ENCODE assay signal across 9 mouse cellular contexts in genomic region chr12:52381161-52381967, GRCm38 (mm10).
DNase-seq lines count a peak whose midpoint lies in the region; ATAC-seq and TF ChIP-seq lines count a peak whose summit lies in the region.
"Had no signal": no experiment of that assay in that cellular context is flagged by ENCODE, and none has a peak within 500 bp of the region (broad histone marks: within the 10 kb centered on the region; RNA-seq: fewer than 3 reads in every experiment).

No protein-coding gene starts in this region.

- DNase-seq in liver, adult 2 months (ENCODE audit: extremely low read depth, low read depth, low spot score), result peak; percentile 54
- DNase-seq in limb, embryonic 10.5 days (ENCODE audit: low spot score), result peak; percentile 72
- DNase-seq in thymus, postnatal 4 days, result no peak
- DNase-seq in spleen, postnatal 14 days (ENCODE audit: low spot score in 2 of 2), result no peak

- 0 out of 2 replicates have a peak, but pooled peaks cover 2% of the 10 kb centered on the region for H3K4me1 ChIP-seq in liver, adult 2 months (ENCODE audit: control insufficient read depth, insufficient read depth, low read length)
- peaks cover 11% of the 10 kb centered on the region for H3K4me1 ChIP-seq in liver, embryonic 12.5 days
- H3K4me1 ChIP-seq in embryonic facial prominence, embryonic 13.5 days, result peaks cover 33% of the 10 kb centered on the region
- peaks cover 53% of the 10 kb centered on the region for H3K4me1 ChIP-seq in limb, embryonic 10.5 days
- H3K4me1 ChIP-seq in stomach, embryonic 14.5 days (ENCODE audit: control insufficient read depth, insufficient read depth, low read length), result peaks cover 20% of the 10 kb centered on the region

- 81% methylated on average over 18 of the region's 18 CpGs for WGBS in liver, adult 2 months
- 66% methylated on average over 18 of the region's 18 CpGs for WGBS in liver, embryonic 12.5 days (ENCODE audit: insufficient replicate concordance)
- 27% methylated on average over 18 of the region's 18 CpGs for WGBS in embryonic facial prominence, embryonic 13.5 days
- WGBS in limb, embryonic 10.5 days, result 28% methylated on average over 18 of the region's 18 CpGs
- 21% methylated on average over 18 of the region's 18 CpGs for WGBS in stomach, embryonic 14.5 days

- TF ChIP-seq CTCF in liver, adult 2 months (IDR thresholded peaks at IDR 0.05; ENCODE audit: low read depth, low read length), result no peak

- H3K36me3 ChIP-seq in liver, adult 2 months (ENCODE audit: control insufficient read depth, insufficient read depth, low read length), result no peaks in the 10 kb centered on the region
- H3K36me3 ChIP-seq in liver, embryonic 12.5 days, result no peaks in the 10 kb centered on the region
- H3K36me3 ChIP-seq in embryonic facial prominence, embryonic 13.5 days, result no peaks in the 10 kb centered on the region
- H3K36me3 ChIP-seq in limb, embryonic 10.5 days, result no peaks in the 10 kb centered on the region
- H3K36me3 ChIP-seq in stomach, embryonic 14.5 days (ENCODE audit: control insufficient read depth, insufficient read depth, low read length), result no peaks in the 10 kb centered on the region

- no peaks in the 10 kb centered on the region for H3K79me2 ChIP-seq in liver, adult 2 months (ENCODE audit: control insufficient read depth, insufficient read depth, low read length)

- no peak overlapping the region for H3K27ac ChIP-seq in liver, adult 2 months (replicated peaks; ENCODE audit: insufficient read depth, low read depth, low read length)
- no peak overlapping the region for H3K27ac ChIP-seq in liver, embryonic 12.5 days
- H3K27ac ChIP-seq in embryonic facial prominence, embryonic 13.5 days, result peak overlapping the region; percentile 88
- peak overlapping the region; percentile 83 for H3K27ac ChIP-seq in limb, embryonic 10.5 days
- peak overlapping the region; percentile 66; the same call in 1 of the 2 replicates for H3K27ac ChIP-seq in stomach, embryonic 14.5 days (ENCODE audit: low read length)

- no peaks in the 10 kb centered on the region for H3K9me3 ChIP-seq in liver, embryonic 12.5 days (replicated peaks)
- no peaks in the 10 kb centered on the region for H3K9me3 ChIP-seq in embryonic facial prominence, embryonic 13.5 days
- H3K9me3 ChIP-seq in limb, embryonic 10.5 days (replicated peaks), result no peaks in the 10 kb centered on the region
- H3K9me3 ChIP-seq in stomach, embryonic 14.5 days (ENCODE audit: control insufficient read depth, low read depth, low read length), result no peaks in the 10 kb centered on the region

- no peaks in the 10 kb centered on the region for H3K27me3 ChIP-seq in liver, adult 2 months (ENCODE audit: control insufficient read depth, insufficient read depth, low read length)
- no peaks in the 10 kb centered on the region for H3K27me3 ChIP-seq in liver, embryonic 12.5 days (replicated peaks)
- H3K27me3 ChIP-seq in embryonic facial prominence, embryonic 13.5 days, result no peaks in the 10 kb centered on the region
- no peaks in the 10 kb centered on the region for H3K27me3 ChIP-seq in limb, embryonic 10.5 days (ENCODE audit: low read depth, poor library complexity, severe bottlenecking)
- H3K27me3 ChIP-seq in stomach, embryonic 14.5 days (ENCODE audit: control insufficient read depth, insufficient read depth, low read length), result 0 out of 2 replicates have a peak, but pooled peaks cover 2% of the 10 kb centered on the region
- H3K27me3 ChIP-seq: Patski had no signal

- no peak for TF ChIP-seq POLR2A in liver, adult 2 months (IDR thresholded peaks at IDR 0.05; ENCODE audit: extremely low read depth, insufficient read depth, low read length)

- no peak overlapping the region for H3K4me2 ChIP-seq in liver, embryonic 12.5 days
- peak overlapping the region; percentile 20 for H3K4me2 ChIP-seq in embryonic facial prominence, embryonic 13.5 days
- H3K4me2 ChIP-seq in stomach, embryonic 14.5 days (replicated peaks; ENCODE audit: low read depth, low read length), result peak overlapping the region; percentile 16

- H3K4me3 ChIP-seq in liver, adult 2 months (ENCODE audit: insufficient read depth, low read depth, low read length), result no peak overlapping the region
- no peak overlapping the region for H3K4me3 ChIP-seq in liver, embryonic 12.5 days
- no peak overlapping the region for H3K4me3 ChIP-seq in embryonic facial prominence, embryonic 13.5 days
- H3K4me3 ChIP-seq in limb, embryonic 10.5 days, result peak overlapping the region; percentile 13; the same call in 1 of the 2 replicates
- H3K4me3 ChIP-seq in stomach, embryonic 14.5 days (ENCODE audit: low read depth, low read length), result no peak overlapping the region

- H3K9ac ChIP-seq in liver, adult 2 months (ENCODE audit: low read depth, low read length), result no peak overlapping the region
- no peak overlapping the region for H3K9ac ChIP-seq in liver, embryonic 12.5 days
- no peak overlapping the region for H3K9ac ChIP-seq in embryonic facial prominence, embryonic 13.5 days
- H3K9ac ChIP-seq in stomach, embryonic 14.5 days (replicated peaks; ENCODE audit: low read depth, low read length), result no peak overlapping the region

- ATAC-seq in liver, embryonic 12.5 days, result no peak
- 0 out of 2 replicates have a peak, but pooled peaks have one; percentile 29 for ATAC-seq in embryonic facial prominence, embryonic 13.5 days (ENCODE audit: insufficient number of reproducible peaks, insufficient read depth, low FRiP score, low TSS enrichment, low read depth)
- ATAC-seq in stomach, embryonic 14.5 days (ENCODE audit: insufficient number of reproducible peaks, insufficient read depth, low FRiP score, low read depth), result peak; percentile 85
- no peak for ATAC-seq in CD4-positive, CD25-positive, alpha-beta regulatory T cell, adult 4 months
- ATAC-seq: Patski had no signal

Comparison
In these comparisons a context has a peak if more than half of its experiments do, and no peak if none do; other contexts are left out.
1. DNase-seq: peak in liver, adult 2 months (single experiment) and limb, embryonic 10.5 days (single experiment); none in thymus, postnatal 4 days (single experiment) and spleen, postnatal 14 days (0 of 2).
2. H3K27ac ChIP-seq: peak in embryonic facial prominence, embryonic 13.5 days (single experiment), limb, embryonic 10.5 days (single experiment) and stomach, embryonic 14.5 days (single experiment); none in liver, adult 2 months (single experiment) and liver, embryonic 12.5 days (single experiment).
3. ATAC-seq: peak in embryonic facial prominence, embryonic 13.5 days (single experiment) and stomach, embryonic 14.5 days (single experiment); none in liver, embryonic 12.5 days (single experiment) and CD4-positive, CD25-positive, alpha-beta regulatory T cell, adult 4 months (single experiment).